Mouse (Mus musculus): Measurements from ENCODE around the gene Hba-a2. TPM values are rescaled to one million over a fixed set of nuclear protein-coding genes. Genes with fewer than 3 reads are reported as not detected.
"Not testable (repeated sequence)": the region's sequence is repeated elsewhere in the genome, so short reads cannot be mapped to it uniquely, and the experiment has no call there.

Hba-a2 gene
- polyA plus RNA-seq (2012; rRNA removed) = 9,478 and 10,620 TPM in 2 replicates
- polyA plus RNA-seq (2014; fragmentation: Nextera tagmentation; extraction: Ambion mirVana) = 9,964 and 14,532 TPM in 2 replicates

- H3K9me3 ChIP-seq (ENCODE audit: control insufficient read depth, low read length); ATAC-seq (ENCODE audit: low FRiP score, low read depth); H3K27me3 ChIP-seq (ENCODE audit: control insufficient read depth, insufficient read depth, low read length); H3K36me3 ChIP-seq (ENCODE audit: control insufficient read depth, insufficient read depth, low read length); H3K9ac ChIP-seq (ENCODE audit: low read depth, low read length, severe bottlenecking); H3K4me2 ChIP-seq (replicated peaks; ENCODE audit: low read depth, low read length, severe bottlenecking); H3K27ac ChIP-seq (replicated peaks; ENCODE audit: low read depth, low read length); H3K4me1 ChIP-seq (ENCODE audit: control insufficient read depth, insufficient read depth, low read length); H3K4me3 ChIP-seq (replicated peaks; ENCODE audit: low read length); DNase-seq (ENCODE audit: low spot score): not testable (repeated sequence)
- no CpG with 5 or more reads among the region's 4 CpGs for WGBS
These were observed at the start of gene Hba-a2 for GRCm38 (mm10) chr11:32296203-32296602. Gene Hba-a2, plus strand, starts transcription at chr11:32296489.

GRCm38 (mm10) chr11:32247068-32247467 lies 49.2 kb upstream of the Hba-a2 start:
- peaks cover 71% of the 10 kb centered on the region for H3K36me3 ChIP-seq (ENCODE audit: control insufficient read depth, insufficient read depth, low read length)

GRCm38 (mm10) chr11:32248350-32248749 lies 47.9 kb upstream of the Hba-a2 start:
- no peak for TF ChIP-seq POLR2A (IDR thresholded peaks at IDR 0.05; ENCODE audit: borderline replicate concordance, extremely low read depth, insufficient read depth, insufficient read length)
- no peak overlapping the region for H3K9ac ChIP-seq (ENCODE audit: low read depth, low read length, severe bottlenecking)
- no peak overlapping the region for H3K27ac ChIP-seq (replicated peaks; ENCODE audit: low read depth, low read length)
- 82% methylated on average over 3 of the region's 3 CpGs for WGBS
- no peak overlapping the region for H3K4me3 ChIP-seq (replicated peaks; ENCODE audit: low read length)
- H3K4me1 ChIP-seq (ENCODE audit: control insufficient read depth, insufficient read depth, low read length) = no peaks in the 10 kb centered on the region
- no peaks in the 10 kb centered on the region for H3K9me3 ChIP-seq (ENCODE audit: control insufficient read depth, low read length)
- peaks cover 69% of the 10 kb centered on the region for H3K36me3 ChIP-seq (ENCODE audit: control insufficient read depth, insufficient read depth, low read length)
- no peak overlapping the region for H3K4me2 ChIP-seq (replicated peaks; ENCODE audit: low read depth, low read length, severe bottlenecking)
- ATAC-seq (ENCODE audit: low FRiP score, low read depth) (no peak), DNase-seq (ENCODE audit: low spot score) (no peak)
- no peaks in the 10 kb centered on the region for H3K27me3 ChIP-seq (ENCODE audit: control insufficient read depth, insufficient read depth, low read length)

More at GRCm38 (mm10) chr11:32247068-32247467, 49.2 kb upstream of the Hba-a2 start:
- H3K9me3 ChIP-seq (ENCODE audit: control insufficient read depth, low read length) = no peaks in the 10 kb centered on the region
- no peak overlapping the region for H3K9ac ChIP-seq (ENCODE audit: low read depth, low read length, severe bottlenecking)
- H3K27ac ChIP-seq (replicated peaks; ENCODE audit: low read depth, low read length) = no peak overlapping the region
- no peaks in the 10 kb centered on the region for H3K4me1 ChIP-seq (ENCODE audit: control insufficient read depth, insufficient read depth, low read length)
- no peak overlapping the region for H3K4me3 ChIP-seq (replicated peaks; ENCODE audit: low read length)
- TF ChIP-seq POLR2A (IDR thresholded peaks at IDR 0.05; ENCODE audit: borderline replicate concordance, extremely low read depth, insufficient read depth, insufficient read length) = no peak
- no peak for ATAC-seq (ENCODE audit: low FRiP score, low read depth)
- DNase-seq (ENCODE audit: low spot score) = no peak
- H3K27me3 ChIP-seq (ENCODE audit: control insufficient read depth, insufficient read depth, low read length) = no peaks in the 10 kb centered on the region
- H3K4me2 ChIP-seq (replicated peaks; ENCODE audit: low read depth, low read length, severe bottlenecking) = no peak overlapping the region

GRCm38 (mm10) chr11:32250880-32251763 lies 45.2 kb upstream of the Hba-a2 start:
- Histone ChIP-seq H3K4me3 (replicated peaks; ENCODE audit: low read length) (no peak overlapping the region), H3K27me3 (ENCODE audit: control insufficient read depth, insufficient read depth, low read length) (no peaks in the 10 kb centered on the region), H3K27ac (replicated peaks; ENCODE audit: low read depth, low read length) (no peak overlapping the region), H3K9me3 (ENCODE audit: control insufficient read depth, low read length) (no peaks in the 10 kb centered on the region), H3K36me3 (ENCODE audit: control insufficient read depth, insufficient read depth, low read length) (peaks cover 61% of the 10 kb centered on the region), H3K4me2 (replicated peaks; ENCODE audit: low read depth, low read length, severe bottlenecking) (no peak overlapping the region), H3K4me1 (ENCODE audit: control insufficient read depth, insufficient read depth, low read length) (no peaks in the 10 kb centered on the region), H3K9ac (ENCODE audit: low read depth, low read length, severe bottlenecking) (no peak overlapping the region)
- ATAC-seq (ENCODE audit: low FRiP score, low read depth) (no peak), DNase-seq (ENCODE audit: low spot score) (no peak)
- 81% methylated on average over 8 of the region's 8 CpGs for WGBS
- TF ChIP-seq POLR2A (IDR thresholded peaks at IDR 0.05; ENCODE audit: borderline replicate concordance, extremely low read depth, insufficient read depth, insufficient read length) = no peak

GRCm38 (mm10) chr11:32253121-32253520 lies 43.2 kb upstream of the Hba-a2 start:
- Histone ChIP-seq H3K9ac (ENCODE audit: low read depth, low read length, severe bottlenecking) (no peak overlapping the region), H3K9me3 (ENCODE audit: control insufficient read depth, low read length) (no peaks in the 10 kb centered on the region), H3K36me3 (ENCODE audit: control insufficient read depth, insufficient read depth, low read length) (peaks cover 44% of the 10 kb centered on the region), H3K4me3 (replicated peaks; ENCODE audit: low read length) (no peak overlapping the region), H3K27me3 (ENCODE audit: control insufficient read depth, insufficient read depth, low read length) (no peaks in the 10 kb centered on the region), H3K27ac (replicated peaks; ENCODE audit: low read depth, low read length) (no peak overlapping the region), H3K4me1 (ENCODE audit: control insufficient read depth, insufficient read depth, low read length) (no peaks in the 10 kb centered on the region), H3K4me2 (replicated peaks; ENCODE audit: low read depth, low read length, severe bottlenecking) (no peak overlapping the region)
- ATAC-seq (ENCODE audit: low FRiP score, low read depth) (no peak), DNase-seq (ENCODE audit: low spot score) (no peak)
- no peak for TF ChIP-seq POLR2A (IDR thresholded peaks at IDR 0.05; ENCODE audit: borderline replicate concordance, extremely low read depth, insufficient read depth, insufficient read length)
- WGBS = 100% methylated on average over 1 of the region's 1 CpGs
